Mouse (Mus musculus) liver, adult 2 months (tissue): ENCODE results near the gene Abi2. TPM values are rescaled to one million over a fixed set of nuclear protein-coding genes. Genes with fewer than 3 reads are reported as not detected.
"Not testable (repeated sequence)": the region's sequence is repeated elsewhere in the genome, so short reads cannot be mapped to it uniquely, and the experiment has no call there.

Experiments used
- DNase-seq: peaks from one replicate; pipeline ENCODE4 v3.0.0-alpha.2; 2011; ENCODE audit warnings: low read depth, low spot score; ENCODE audit errors: extremely low read depth
- H3K27ac ChIP-seq: fragments of 200-500 bp; replicated peaks from 2 replicates; pipeline ENCODE4 v1.5.1; 2012; ENCODE audit warnings: low read depth, mild to moderate bottlenecking, control low read depth, inconsistent platforms, low read length; ENCODE audit not compliant: insufficient read depth
- H3K27me3 ChIP-seq: fragments of 200-500 bp; 2 replicates; pipeline ENCODE4 v1.6.1; 2012; ENCODE audit warnings: mild to moderate bottlenecking, moderate library complexity, low read length, inconsistent platforms; ENCODE audit not compliant: control insufficient read depth, insufficient read depth
- H3K36me3 ChIP-seq: fragments of 200-500 bp; 2 replicates; pipeline ENCODE4 v1.6.1; 2012; ENCODE audit warnings: low read length, inconsistent platforms; ENCODE audit not compliant: control insufficient read depth, insufficient read depth
- H3K4me1 ChIP-seq: fragments of 200-500 bp; 2 replicates; pipeline ENCODE4 v1.6.1; 2011; ENCODE audit warnings: low read length; ENCODE audit not compliant: control insufficient read depth, insufficient read depth
- H3K4me3 ChIP-seq: fragments of 200-500 bp; 2 replicates; pipeline ENCODE4 v1.5.1; 2011; ENCODE audit warnings: low read depth, mild to moderate bottlenecking, control low read depth, low read length, moderate library complexity; ENCODE audit not compliant: insufficient read depth
- H3K79me2 ChIP-seq: fragments of 200-500 bp; 2 replicates; pipeline ENCODE4 v1.6.1; 2012; ENCODE audit warnings: inconsistent platforms, mild to moderate bottlenecking, low read length, moderate library complexity; ENCODE audit not compliant: control insufficient read depth, insufficient read depth
- H3K9ac ChIP-seq: fragments of 200-500 bp; 2 replicates; pipeline ENCODE4 v1.6.1; 2012; ENCODE audit warnings: low read depth, mild to moderate bottlenecking, control low read depth, inconsistent platforms, low read length
- CTCF ChIP-seq: fragments of 200-500 bp; IDR thresholded peaks from 2 replicates; pipeline ENCODE4 v1.5.1; 2011; ENCODE audit warnings: low read depth, low read length, control low read depth
- POLR2A ChIP-seq: fragments of 200-500 bp; IDR thresholded peaks from 2 replicates; pipeline ENCODE4 v1.6.1; 2011; ENCODE audit warnings: low read length, control low read depth; ENCODE audit not compliant: insufficient read depth; ENCODE audit errors: extremely low read depth
- WGBS: fragments of 180-500 bp; shearing (Covaris S2); methylation state at CpG from one replicate; pipeline ENCODE4 v1.1.7; 2018; 5-methylcytosine and 5-hydroxymethylcytosine counted together
- polyA plus RNA-seq: library from polyadenylated mRNA; depleted of rRNA; stranded (reverse); fragments of >200 nt; gene quantifications from 2 replicates; pipeline ENCODE4 v1.2.3, GENCODE M21; 2012
- total RNA-seq: library from RNA; depleted of rRNA; stranded (reverse); fragments of >200 nt; gene quantifications from 2 replicates; pipeline ENCODE4 v1.2.3, GENCODE M21; 2014

Abi2 gene
- total and polyA plus RNA-seq, 2 experiments = 0.62 to 2.2 TPM

DNA sequence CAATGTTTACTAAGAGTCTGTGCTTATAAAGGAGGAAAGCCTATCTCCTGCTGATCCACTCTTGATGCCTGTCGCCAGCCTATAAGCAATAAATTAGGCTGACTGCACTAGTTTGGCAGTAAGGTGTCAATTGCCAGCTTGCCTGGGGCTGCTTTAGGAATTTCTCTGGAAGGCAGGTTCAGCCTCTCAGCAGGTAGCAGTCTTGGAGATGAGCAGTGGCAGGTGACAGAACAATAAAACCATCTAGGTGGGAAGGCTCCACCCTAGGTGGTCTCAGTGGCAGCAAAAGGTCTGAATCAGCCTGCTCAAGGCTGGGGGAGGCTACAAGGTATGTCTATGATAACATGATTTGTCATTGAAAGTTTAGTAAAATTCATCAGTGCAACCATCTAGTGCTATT is 23.1 kb downstream of the Abi2 start:
- H3K4me3 ChIP-seq = no peak overlapping the region
- no peaks in the 10 kb centered on the region; the same call in 1 of the 2 replicates for H3K79me2 ChIP-seq
- 81% methylated on average over 1 of the region's 1 CpGs for WGBS

DNA sequence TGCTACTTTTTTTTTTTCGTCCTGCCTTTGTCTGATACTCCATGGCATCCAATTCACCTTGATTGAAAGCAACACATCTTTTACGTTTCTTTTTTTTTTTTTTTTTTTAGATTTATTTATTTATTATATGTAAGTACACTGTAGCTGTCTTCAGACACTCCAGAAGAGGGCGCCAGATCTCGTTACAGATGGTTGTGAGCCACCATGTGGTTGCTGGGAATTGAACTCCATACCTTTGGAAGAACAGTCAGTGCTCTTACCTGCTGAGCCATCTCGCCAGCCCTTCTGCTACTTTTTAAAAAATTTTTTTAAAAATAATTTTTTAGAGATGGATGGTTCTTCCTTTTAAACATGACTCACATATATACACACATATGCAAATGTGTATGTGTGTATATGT is 32.0 kb downstream of the Abi2 start:
- not testable (repeated sequence) for H3K9ac ChIP-seq, H3K36me3 ChIP-seq, H3K27me3 ChIP-seq, H3K4me3 ChIP-seq, H3K4me1 ChIP-seq, DNase-seq, H3K79me2 ChIP-seq, H3K27ac ChIP-seq
- 90% methylated on average over 5 of the region's 5 CpGs for WGBS

More for the DNA sequence above, 23.1 kb downstream of the Abi2 start:
- no peaks in the 10 kb centered on the region for H3K4me1 ChIP-seq
- no peak for DNase-seq
- H3K36me3 ChIP-seq = no peaks in the 10 kb centered on the region
- no peak for TF ChIP-seq CTCF
- no peak for TF ChIP-seq POLR2A
- H3K9ac ChIP-seq = no peak overlapping the region
- H3K27ac ChIP-seq = no peak overlapping the region
- H3K27me3 ChIP-seq = no peaks in the 10 kb centered on the region

DNA sequence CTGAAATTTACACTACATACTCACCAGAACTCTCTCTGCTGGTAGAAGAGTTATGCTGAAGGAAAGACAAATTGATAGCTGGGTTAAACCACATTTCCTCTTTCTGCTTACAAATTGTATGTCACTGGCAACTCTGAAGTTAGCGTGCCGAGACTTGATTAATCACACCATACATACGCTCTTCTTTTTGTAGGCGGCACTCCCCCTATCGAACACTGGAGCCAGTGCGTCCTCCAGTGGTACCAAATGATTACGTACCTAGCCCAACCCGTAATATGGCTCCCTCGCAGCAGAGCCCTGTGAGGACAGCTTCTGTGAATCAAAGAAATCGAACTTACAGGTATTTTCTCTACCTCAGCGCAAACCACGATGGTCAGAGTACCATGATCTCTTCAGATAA is 37.6 kb downstream of the Abi2 start:
- Histone ChIP-seq H3K36me3 (no peaks in the 10 kb centered on the region), H3K9ac (no peak overlapping the region), H3K79me2 (no peaks in the 10 kb centered on the region), H3K27me3 (no peaks in the 10 kb centered on the region), H3K4me1 (no peaks in the 10 kb centered on the region), H3K27ac (no peak overlapping the region), H3K4me3 (no peak overlapping the region)
- WGBS = 80% methylated on average over 12 of the region's 12 CpGs
- TF ChIP-seq POLR2A = no peak
- peak; percentile 29; the same call in 1 of the 2 replicates for TF ChIP-seq CTCF
- DNase-seq = no peak

DNA sequence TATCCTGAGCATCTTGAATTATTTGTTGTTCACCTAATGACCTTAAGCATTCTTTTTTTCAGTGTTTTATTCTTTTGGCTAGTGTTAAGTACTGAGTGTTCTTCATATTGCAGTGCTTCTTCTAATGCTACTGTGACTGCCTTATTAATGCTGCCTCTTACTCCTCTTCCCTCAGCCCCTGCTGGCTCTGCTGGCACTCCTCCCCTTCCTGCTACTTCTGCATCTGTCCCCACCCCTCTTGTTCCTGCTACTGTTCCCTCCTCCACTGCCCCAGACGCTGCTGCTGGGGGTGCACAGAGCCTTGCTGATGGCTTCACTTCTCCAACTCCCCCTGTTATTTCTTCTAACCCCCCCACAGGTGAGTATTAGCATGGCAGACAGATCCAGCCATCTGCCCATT is 40.5 kb downstream of the Abi2 start:
- Histone ChIP-seq H3K27ac (no peak overlapping the region), H3K27me3 (no peaks in the 10 kb centered on the region), H3K36me3 (no peaks in the 10 kb centered on the region; the same call in 1 of the 2 replicates), H3K79me2 (no peaks in the 10 kb centered on the region), H3K4me3 (no peak overlapping the region), H3K9ac (no peak overlapping the region), H3K4me1 (no peaks in the 10 kb centered on the region)
- 50% methylated on average over 1 of the region's 1 CpGs for WGBS
- no peak for TF ChIP-seq CTCF
- no peak for TF ChIP-seq POLR2A
- DNase-seq = no peak

DNA sequence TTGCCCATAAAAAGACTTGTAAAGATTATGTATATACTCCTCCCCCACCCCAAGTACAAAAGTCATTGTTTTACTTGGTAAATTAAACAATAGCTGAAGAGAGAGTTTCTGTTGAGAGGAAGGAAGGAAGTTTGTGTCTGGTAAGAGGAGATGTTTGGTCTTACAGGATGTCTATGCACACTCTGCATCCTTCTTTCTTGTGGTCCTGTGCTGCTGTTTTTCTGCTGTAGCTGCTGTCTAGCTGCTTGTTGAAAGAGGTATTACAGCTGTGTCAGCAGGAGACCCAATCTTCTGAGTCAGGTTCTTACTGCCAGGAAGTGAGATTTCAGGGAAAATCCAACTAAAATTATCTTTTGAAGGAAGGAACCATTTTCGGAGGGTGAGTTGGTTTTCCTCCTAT is 51.2 kb downstream of the Abi2 start:
- TF ChIP-seq POLR2A = no peak
- TF ChIP-seq CTCF = no peak
- Histone ChIP-seq H3K4me3 (no peak overlapping the region), H3K79me2 (no peaks in the 10 kb centered on the region), H3K4me1 (no peaks in the 10 kb centered on the region), H3K9ac (no peak overlapping the region), H3K27me3 (no peaks in the 10 kb centered on the region), H3K27ac (no peak overlapping the region), H3K36me3 (peaks cover 3% of the 10 kb centered on the region; the same call in 1 of the 2 replicates)
- 72% methylated on average over 1 of the region's 1 CpGs for WGBS
- DNase-seq = no peak

DNA sequence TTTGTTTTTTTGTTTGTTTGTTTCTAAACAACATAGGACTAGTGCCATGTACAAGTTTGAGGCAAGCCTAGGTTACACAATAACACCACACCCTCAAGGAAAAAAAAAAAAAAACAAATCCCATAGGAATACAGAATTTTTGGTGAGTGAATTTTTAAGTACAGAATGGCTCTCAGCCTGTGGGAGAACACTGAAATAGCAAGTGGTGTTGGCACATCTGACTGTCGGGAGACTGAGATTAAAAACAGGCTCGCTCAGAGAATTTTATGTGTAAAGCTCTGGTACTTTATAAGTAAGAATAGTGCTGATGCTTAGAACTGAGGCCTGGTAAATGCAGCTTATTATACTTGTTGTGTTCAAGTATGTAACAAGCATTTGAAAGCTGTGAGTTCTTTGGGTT is 60.1 kb downstream of the Abi2 start:
- Histone ChIP-seq H3K36me3 (no peaks in the 10 kb centered on the region; the same call in 1 of the 2 replicates), H3K9ac (no peak overlapping the region), H3K4me3 (no peak overlapping the region), H3K79me2 (no peaks in the 10 kb centered on the region), H3K4me1 (no peaks in the 10 kb centered on the region), H3K27ac (no peak overlapping the region), H3K27me3 (no peaks in the 10 kb centered on the region)
- TF ChIP-seq CTCF (no peak), POLR2A (no peak)
- 95% methylated on average over 2 of the region's 2 CpGs for WGBS
- no peak for DNase-seq

DNA sequence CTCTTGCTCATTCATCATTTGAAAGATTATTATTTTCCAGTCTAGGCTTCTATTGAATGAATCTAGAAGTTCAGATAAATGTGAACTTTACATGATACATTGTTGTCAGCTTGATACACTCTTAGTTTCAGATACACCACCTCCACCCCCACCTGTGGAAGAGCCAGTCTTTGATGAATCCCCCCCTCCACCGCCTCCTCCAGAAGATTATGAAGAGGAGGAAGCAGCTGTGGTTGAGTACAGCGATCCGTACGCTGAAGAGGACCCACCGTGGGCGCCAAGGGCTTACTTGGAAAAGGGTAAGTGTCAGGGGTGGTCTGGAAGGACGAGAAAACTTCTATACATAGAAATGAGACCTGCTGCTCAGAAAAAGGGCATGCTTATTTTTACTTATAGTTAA is 61.1 kb downstream of the Abi2 start:
- no peaks in the 10 kb centered on the region for H3K27me3 ChIP-seq
- no peaks in the 10 kb centered on the region for H3K79me2 ChIP-seq
- no peak overlapping the region for H3K9ac ChIP-seq
- no peak for TF ChIP-seq POLR2A
- no peak for TF ChIP-seq CTCF
- H3K4me1 ChIP-seq = no peaks in the 10 kb centered on the region
- WGBS = 92% methylated on average over 7 of the region's 7 CpGs
- H3K27ac ChIP-seq = no peak overlapping the region
- DNase-seq = no peak
- H3K4me3 ChIP-seq = no peak overlapping the region
- no peaks in the 10 kb centered on the region; the same call in 1 of the 2 replicates for H3K36me3 ChIP-seq
